Mouse (Mus musculus): ENCODE results near the gene Tnrc6a.

DNA sequence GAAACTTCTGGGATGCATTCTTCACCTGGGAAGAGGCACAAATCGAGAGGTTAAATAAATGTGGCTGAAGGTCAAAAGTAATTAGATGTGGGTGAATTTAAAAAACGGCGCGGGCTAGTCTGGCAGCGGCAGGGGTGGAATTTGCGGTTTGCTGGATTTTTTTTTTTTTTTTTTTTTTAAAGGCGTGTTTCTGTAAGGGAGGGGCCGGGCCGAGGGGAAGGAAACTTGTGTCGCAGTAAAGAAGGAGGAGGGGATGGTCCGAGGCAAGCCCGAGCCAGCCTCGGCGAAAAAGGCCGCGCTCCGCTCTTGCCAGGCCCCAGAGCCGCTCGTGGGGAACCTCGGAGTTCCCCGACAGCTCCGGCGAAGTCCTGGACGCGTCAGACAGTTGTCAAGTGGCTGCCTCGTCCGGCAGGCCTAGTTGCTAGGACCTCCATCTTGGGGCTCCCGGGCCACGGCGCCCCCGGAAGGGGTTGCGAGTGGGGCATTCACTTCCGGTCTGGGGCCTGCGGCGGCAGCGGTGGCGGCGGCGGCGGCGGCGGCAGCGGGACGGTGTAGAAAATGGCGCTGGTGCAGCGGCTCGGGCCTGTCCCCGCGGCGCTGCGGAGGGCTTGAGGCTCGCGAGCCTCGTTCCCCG, at the start of gene Tnrc6a:
- TF ChIP-seq CTCF (conservative IDR thresholded peaks at IDR 0.05 in 1 of 2, IDR thresholded peaks at IDR 0.05 in 1 of 2; ENCODE audit: low read depth in 2 of 2, low read length in 2 of 2): no peak
- no peak for TF ChIP-seq MAX (IDR thresholded peaks at IDR 0.05; ENCODE audit: low read length)
- TF ChIP-seq ZKSCAN1 (IDR thresholded peaks at IDR 0.05; ENCODE audit: borderline replicate concordance, low read depth, low read length): no peak
- TF ChIP-seq PAX5 (IDR thresholded peaks at IDR 0.05; ENCODE audit: low read length): no peak
- 0 out of 2 replicates have a peak, but pooled peaks have one; percentile 42 for TF ChIP-seq MEF2A (IDR thresholded peaks at IDR 0.05; ENCODE audit: borderline replicate concordance, low read depth, low read length)
- TF ChIP-seq IRF4 (IDR thresholded peaks at IDR 0.05; ENCODE audit: low read depth, low read length): 0 out of 2 replicates have a peak, but pooled peaks have one; percentile 9
- TF ChIP-seq POLR2A (IDR thresholded peaks at IDR 0.05; ENCODE audit: low read depth, low read length): peak; percentile 88
- TF ChIP-seq MXI1 (IDR thresholded peaks at IDR 0.05; ENCODE audit: low read depth, low read length): peak; percentile 35; the same call in 1 of the 2 replicates
- no peak for TF ChIP-seq USF1 (IDR thresholded peaks at IDR 0.05; ENCODE audit: low read depth, low read length)
- TF ChIP-seq SMC3 (IDR thresholded peaks at IDR 0.05; ENCODE audit: low read depth, low read length): no peak
- TF ChIP-seq MYC (IDR thresholded peaks at IDR 0.05; ENCODE audit: low read depth, low read length): peak; percentile 40; the same call in 1 of the 2 replicates
- TF ChIP-seq BHLHE40 (IDR thresholded peaks at IDR 0.05; ENCODE audit: low read depth, low read length): no peak; the same call in 1 of the 2 replicates
